Mouse (Mus musculus) heart, adult 2 months (tissue): ENCODE data around the gene Dab1. TPM values are rescaled to one million over a fixed set of nuclear protein-coding genes. Genes with fewer than 3 reads are reported as not detected.

ENCODE experiments used
- DNase-seq, 2 experiments: peaks; one replicate each; pipeline ENCODE4 v3.0.0; 2021
- H3K27ac ChIP-seq: fragments of 200-600 bp; 2 replicates; pipeline ENCODE4 v1.8.1; 2022
- H3K27me3 ChIP-seq: fragments of 200-500 bp; 2 replicates; pipeline ENCODE4 v1.6.1; 2012; ENCODE audit warnings: mild to moderate bottlenecking, low read length, inconsistent platforms, mixed read lengths; ENCODE audit not compliant: control insufficient read depth, insufficient read depth
- H3K36me3 ChIP-seq: fragments of 200-500 bp; 2 replicates; pipeline ENCODE4 v1.6.1; 2012; ENCODE audit warnings: low read length, inconsistent platforms; ENCODE audit not compliant: control insufficient read depth, insufficient read depth
- H3K4me1 ChIP-seq: fragments of 200-500 bp; 2 replicates; pipeline ENCODE4 v1.6.1; 2011; ENCODE audit warnings: low read length; ENCODE audit not compliant: control insufficient read depth, insufficient read depth
- H3K4me3 ChIP-seq: fragments of 200-600 bp; 2 replicates; pipeline ENCODE4 v1.8.1; 2022
- H3K79me2 ChIP-seq: fragments of 200-500 bp; replicated peaks from 2 replicates; pipeline ENCODE4 v1.6.1; 2012; ENCODE audit warnings: mild to moderate bottlenecking, inconsistent platforms, low read length, moderate library complexity, mixed read lengths; ENCODE audit not compliant: control insufficient read depth, insufficient read depth
- H3K9ac ChIP-seq: fragments of 200-500 bp; 2 replicates; pipeline ENCODE4 v1.6.1; 2012; ENCODE audit warnings: low read depth, mild to moderate bottlenecking, control low read depth, inconsistent platforms, low read length, mixed read lengths
- CTCF ChIP-seq: fragments of 200-600 bp; IDR thresholded peaks from 2 replicates; pipeline ENCODE4 v1.8.1; 2022; ENCODE audit warnings: antibody characterized with exemption, mild to moderate bottlenecking, moderate library complexity
- EP300 ChIP-seq: fragments of 200-500 bp; IDR thresholded peaks from 2 replicates; pipeline ENCODE4 v1.6.1; 2011; ENCODE audit warnings: low read depth, low read length, control low read depth; ENCODE audit not compliant: insufficient read depth
- POLR2A ChIP-seq: fragments of 200-500 bp; IDR thresholded peaks from 2 replicates; pipeline ENCODE4 v1.6.1; 2011; ENCODE audit warnings: mild to moderate bottlenecking, low read depth, low read length, control low read depth; ENCODE audit not compliant: insufficient read depth
- WGBS: fragments of 180-500 bp; shearing (Covaris S2); methylation state at CpG from one replicate; pipeline ENCODE4 v1.1.7; 2018; 5-methylcytosine and 5-hydroxymethylcytosine counted together
- intact Hi-C: fragments of 180-260 bp; cut with DNase I; formaldehyde crosslinking; loops from one replicate; pipeline ENCODE4 v1.15.1; 2025
- polyA plus RNA-seq: library from polyadenylated mRNA; depleted of rRNA; stranded (reverse); fragments of >200 nt; gene quantifications from 2 replicates; pipeline ENCODE4 v1.2.3, GENCODE M21; 2012
- total RNA-seq, 2 experiments: library from RNA; stranded (reverse); gene quantifications; 2 replicates each; pipeline ENCODE4 v1.2.3; 2021

Dab1 gene
- total and polyA plus RNA-seq, 3 experiments = 0.21 TPM; not detected in 2

GRCm38 (mm10) chr4:103796416-103796815 is 177.3 kb downstream of the Dab1 start:
- Histone ChIP-seq H3K79me2 (no peaks in the 10 kb centered on the region), H3K9ac (no peak overlapping the region), H3K27me3 (no peaks in the 10 kb centered on the region), H3K4me3 (no peak overlapping the region), H3K27ac (no peak overlapping the region), H3K4me1 (no peaks in the 10 kb centered on the region), H3K36me3 (no peaks in the 10 kb centered on the region)
- TF ChIP-seq EP300 (no peak), POLR2A (no peak), CTCF (no peak)
- WGBS = 70% methylated on average over 6 of the region's 6 CpGs
- intact Hi-C loops = no loop called here
- no peak for DNase-seq

DNA sequence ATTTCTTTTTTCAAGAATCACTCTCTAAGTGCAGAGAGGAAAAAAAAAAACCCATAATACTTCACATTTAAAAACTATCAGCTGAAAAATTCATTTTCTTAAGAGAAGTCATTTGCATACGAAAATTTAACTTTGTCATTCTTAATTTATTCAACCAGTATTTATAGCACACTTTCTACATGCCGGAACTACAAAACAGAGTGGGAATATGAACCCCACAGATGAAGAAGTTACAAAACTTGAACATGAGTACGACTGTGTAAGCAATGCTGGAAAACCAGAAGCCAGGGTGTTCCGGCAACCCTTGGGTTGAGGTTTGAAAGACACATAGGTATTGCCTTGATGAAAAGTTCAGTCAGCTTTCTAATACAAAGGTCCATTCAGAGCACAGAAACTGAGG is 183.3 kb downstream of the Dab1 start:
- no peaks in the 10 kb centered on the region for H3K79me2 ChIP-seq
- no peaks in the 10 kb centered on the region for H3K36me3 ChIP-seq
- TF ChIP-seq POLR2A (no peak), CTCF (no peak), EP300 (no peak)
- 73% methylated on average over 4 of the region's 4 CpGs for WGBS
- no peak overlapping the region for H3K9ac ChIP-seq
- intact Hi-C loops = no loop called here
- H3K27ac ChIP-seq = no peak overlapping the region
- no peak overlapping the region for H3K4me3 ChIP-seq
- no peaks in the 10 kb centered on the region for H3K4me1 ChIP-seq
- H3K27me3 ChIP-seq = no peaks in the 10 kb centered on the region
- no peak for DNase-seq

DNA sequence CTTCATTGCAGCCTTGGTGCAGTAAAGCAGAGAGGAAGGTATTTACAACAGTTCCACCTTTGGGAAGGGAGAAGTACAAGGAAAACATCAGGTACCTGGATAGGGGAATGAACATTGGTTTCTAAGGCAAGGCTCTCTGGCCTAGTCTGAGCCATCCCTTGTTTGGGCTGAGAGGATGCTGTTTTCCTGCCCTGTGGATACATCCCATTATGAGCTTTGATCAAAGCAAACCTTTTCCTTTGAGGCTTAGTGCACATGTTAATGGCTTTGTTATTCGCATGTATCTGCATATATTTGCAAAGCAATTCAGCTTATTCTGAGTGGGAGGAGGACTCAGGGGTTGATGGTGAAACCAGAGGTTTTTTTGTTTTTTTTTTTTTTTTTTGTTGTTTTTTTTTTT is 185.3 kb downstream of the Dab1 start:
- DNase-seq = no peak

DNA sequence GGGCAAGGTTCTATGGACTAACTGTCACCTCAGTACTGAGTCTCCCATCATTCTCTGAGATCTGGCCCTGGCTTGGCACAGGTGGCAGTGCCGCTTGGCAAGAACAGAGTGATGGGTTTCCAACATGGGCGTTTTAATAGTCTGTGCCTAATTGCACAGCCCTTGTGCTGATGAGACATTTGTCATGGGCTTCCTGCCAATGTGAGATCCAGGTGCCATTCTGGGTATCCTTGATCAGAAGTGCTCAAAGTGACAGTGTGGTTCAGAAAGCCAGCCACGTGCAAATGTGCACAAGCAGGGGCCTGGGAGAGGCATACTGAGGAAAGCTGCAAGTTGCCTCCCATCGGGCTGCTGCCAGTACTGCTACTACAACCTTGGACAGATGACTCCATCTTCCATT is 203.5 kb downstream of the Dab1 start:
- Histone ChIP-seq H3K27me3 (no peaks in the 10 kb centered on the region), H3K79me2 (no peaks in the 10 kb centered on the region), H3K27ac (no peak overlapping the region), H3K36me3 (no peaks in the 10 kb centered on the region), H3K9ac (no peak overlapping the region), H3K4me1 (no peaks in the 10 kb centered on the region), H3K4me3 (no peak overlapping the region)
- no peak for DNase-seq
- 76% methylated on average over 4 of the region's 4 CpGs for WGBS
- intact Hi-C loops = no loop called here
- no peak for TF ChIP-seq EP300
- TF ChIP-seq CTCF = no peak
- TF ChIP-seq POLR2A = no peak

More for the DNA sequence above, 185.3 kb downstream of the Dab1 start:
- Histone ChIP-seq H3K4me1 (no peaks in the 10 kb centered on the region), H3K27me3 (no peaks in the 10 kb centered on the region), H3K36me3 (no peaks in the 10 kb centered on the region), H3K27ac (no peak overlapping the region), H3K4me3 (no peak overlapping the region), H3K79me2 (no peaks in the 10 kb centered on the region), H3K9ac (no peak overlapping the region)
- 42% methylated on average over 1 of the region's 1 CpGs for WGBS
- intact Hi-C loops = no loop called here
- TF ChIP-seq CTCF = no peak

DNA sequence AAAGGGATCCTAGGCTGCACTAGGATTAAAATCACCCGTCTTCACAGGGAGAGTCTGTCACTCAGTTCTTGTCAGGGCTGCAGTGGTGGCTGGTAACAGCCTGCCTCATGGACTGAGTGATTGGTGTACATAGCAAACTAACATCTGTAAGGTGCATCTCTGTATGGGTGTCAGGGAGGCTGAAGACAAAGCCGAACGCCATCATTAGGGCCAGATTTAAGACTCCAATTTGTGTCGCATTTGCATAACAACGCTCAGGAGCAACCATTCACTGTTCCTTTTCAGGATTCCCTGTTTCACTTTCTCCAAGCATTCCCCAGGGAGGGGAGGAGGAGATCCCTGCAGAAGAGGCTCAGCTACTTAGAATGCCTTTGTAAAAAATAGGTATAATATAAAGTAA is 219.2 kb downstream of the Dab1 start:
- Histone ChIP-seq H3K27ac (no peak overlapping the region), H3K9ac (no peak overlapping the region), H3K27me3 (0 out of 2 replicates have a peak, but pooled peaks cover 1% of the 10 kb centered on the region), H3K79me2 (no peaks in the 10 kb centered on the region), H3K36me3 (no peaks in the 10 kb centered on the region), H3K4me1 (no peaks in the 10 kb centered on the region), H3K4me3 (no peak overlapping the region)
- WGBS = 49% methylated on average over 5 of the region's 5 CpGs
- TF ChIP-seq POLR2A (no peak), EP300 (no peak), CTCF (no peak)
- no peak for DNase-seq
- intact Hi-C loops = no loop called here

DNA sequence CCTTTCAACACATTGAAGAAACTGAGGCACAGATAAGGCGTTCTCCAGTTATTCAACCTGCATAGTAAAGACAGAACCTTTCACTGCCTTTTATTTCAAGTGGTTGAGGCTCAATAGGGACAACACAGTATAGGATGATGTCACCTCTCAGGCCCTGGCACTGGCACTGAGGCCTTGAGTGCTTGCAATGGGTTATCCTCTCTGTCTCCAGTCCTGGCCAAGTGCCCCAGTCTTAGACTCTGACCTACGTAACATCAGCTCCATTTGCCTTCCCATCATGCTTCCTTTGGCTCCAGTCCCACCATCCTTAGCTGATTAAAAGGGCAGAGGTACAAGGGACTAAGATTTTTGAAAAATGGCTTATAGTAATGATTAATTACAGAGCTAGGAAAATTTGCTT is 220.4 kb downstream of the Dab1 start:
- H3K4me1 ChIP-seq = no peaks in the 10 kb centered on the region
- intact Hi-C loops = no loop called here
- no peaks in the 10 kb centered on the region for H3K79me2 ChIP-seq
- H3K27ac ChIP-seq = no peak overlapping the region
- no peak overlapping the region for H3K9ac ChIP-seq
- TF ChIP-seq EP300 (no peak), POLR2A (no peak), CTCF (no peak)
- no peak overlapping the region for H3K4me3 ChIP-seq
- 60% methylated on average over 2 of the region's 2 CpGs for WGBS
- no peak for DNase-seq
- 0 out of 2 replicates have a peak, but pooled peaks cover 1% of the 10 kb centered on the region for H3K27me3 ChIP-seq
- H3K36me3 ChIP-seq = no peaks in the 10 kb centered on the region

DNA sequence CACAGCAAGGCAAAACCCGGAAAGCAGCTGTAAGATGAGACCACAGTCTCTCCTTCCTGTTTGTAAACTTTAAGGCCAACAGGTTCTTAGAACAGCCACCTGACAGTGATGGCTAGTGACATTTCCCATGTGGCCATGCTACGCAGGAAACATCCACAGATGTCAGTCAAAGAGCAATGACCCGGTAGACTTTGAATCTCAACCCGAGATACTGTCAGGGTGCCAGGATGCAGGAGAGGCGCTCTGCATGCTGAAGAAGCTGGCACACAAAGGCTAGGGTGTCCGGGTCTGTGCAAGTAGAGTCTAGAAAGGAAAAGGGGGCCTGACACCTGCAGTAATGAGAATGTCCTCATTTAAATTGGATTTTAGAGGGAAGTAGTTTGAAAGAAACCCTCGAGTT is 222.0 kb downstream of the Dab1 start:
- no peak overlapping the region for H3K27ac ChIP-seq
- no peak overlapping the region for H3K9ac ChIP-seq
- no peaks in the 10 kb centered on the region for H3K36me3 ChIP-seq
- no peaks in the 10 kb centered on the region for H3K4me1 ChIP-seq
- H3K79me2 ChIP-seq = no peaks in the 10 kb centered on the region
- TF ChIP-seq POLR2A (no peak), EP300 (no peak), CTCF (no peak)
- H3K27me3 ChIP-seq = 0 out of 2 replicates have a peak, but pooled peaks cover 1% of the 10 kb centered on the region
- no peak for DNase-seq
- intact Hi-C loops = no loop called here
- no peak overlapping the region for H3K4me3 ChIP-seq
- WGBS = 36% methylated on average over 7 of the region's 7 CpGs
